Mouse (Mus musculus): Measurements from ENCODE around the gene Gm10563.

Gm10563 gene

GRCm38 (mm10) chr4:155652283-155653085 is 7.3 kb upstream of the Gm10563 start:
- DNase-seq = no peak

GRCm38 (mm10) chr4:155651553-155652269 is 6.5 kb upstream of the Gm10563 start:
- DNase-seq = no peak

- no peak for DNase-seq
Measured at GRCm38 (mm10) chr4:155649355-155649754, 4.1 kb upstream of the Gm10563 start.

- DNase-seq = no peak
Measured at GRCm38 (mm10) chr4:155645721-155646120, 513 bp upstream of the Gm10563 start.

- DNase-seq = no peak
Measured at GRCm38 (mm10) chr4:155643531-155643930, 1.7 kb downstream of the Gm10563 start.

GRCm38 (mm10) chr4:155635766-155636499 is 9.3 kb downstream of the Gm10563 start:
- no peak for DNase-seq

- no peak for DNase-seq
Measured at GRCm38 (mm10) chr4:155630267-155630666, 14.9 kb downstream of the Gm10563 start.

GRCm38 (mm10) chr4:155624338-155625291 is 20.6 kb downstream of the Gm10563 start, which contains the start of gene Cdk11b:
Gene Cdk11b (plus strand): TSS chr4:155624854.
- peak; percentile 96 for DNase-seq

- DNase-seq = no peak
Measured at GRCm38 (mm10) chr4:155618321-155618720, 26.9 kb downstream of the Gm10563 start.

GRCm38 (mm10) chr4:155613264-155613663 is 31.9 kb downstream of the Gm10563 start:
- DNase-seq = no peak

- no peak for DNase-seq
Measured at GRCm38 (mm10) chr4:155611860-155612259, 33.3 kb downstream of the Gm10563 start.

- no peak for DNase-seq
Measured at GRCm38 (mm10) chr4:155606825-155607224, 38.4 kb downstream of the Gm10563 start.

- no peak for DNase-seq
Measured at GRCm38 (mm10) chr4:155605132-155605531, 40.1 kb downstream of the Gm10563 start.

GRCm38 (mm10) chr4:155603801-155604200 is 41.4 kb downstream of the Gm10563 start:
- DNase-seq = no peak

GRCm38 (mm10) chr4:155602753-155603152 is 42.5 kb downstream of the Gm10563 start:
- no peak for DNase-seq

GRCm38 (mm10) chr4:155601997-155602456 is 43.2 kb downstream of the Gm10563 start:
- DNase-seq = no peak

GRCm38 (mm10) chr4:155601091-155601996 is 43.9 kb downstream of the Gm10563 start, which contains the start of gene Slc35e2:
Gene Slc35e2 (plus strand): TSS chr4:155601416.
- DNase-seq = peak; percentile 95

- DNase-seq = no peak
Measured at GRCm38 (mm10) chr4:155599901-155600825, 45.0 kb downstream of the Gm10563 start.

- DNase-seq = no peak
Measured at GRCm38 (mm10) chr4:155598536-155598935, 46.7 kb downstream of the Gm10563 start.

GRCm38 (mm10) chr4:155596606-155597005 is 48.6 kb downstream of the Gm10563 start:
- no peak for DNase-seq

Measured in thymus, postnatal 14 days (tissue).